Mouse (Mus musculus): ENCODE measurements around the gene Kdf1.
A peak's percentile ranks its signal among the peaks of the same experiment; 100 is the strongest.

The Kdf1 gene

DNA sequence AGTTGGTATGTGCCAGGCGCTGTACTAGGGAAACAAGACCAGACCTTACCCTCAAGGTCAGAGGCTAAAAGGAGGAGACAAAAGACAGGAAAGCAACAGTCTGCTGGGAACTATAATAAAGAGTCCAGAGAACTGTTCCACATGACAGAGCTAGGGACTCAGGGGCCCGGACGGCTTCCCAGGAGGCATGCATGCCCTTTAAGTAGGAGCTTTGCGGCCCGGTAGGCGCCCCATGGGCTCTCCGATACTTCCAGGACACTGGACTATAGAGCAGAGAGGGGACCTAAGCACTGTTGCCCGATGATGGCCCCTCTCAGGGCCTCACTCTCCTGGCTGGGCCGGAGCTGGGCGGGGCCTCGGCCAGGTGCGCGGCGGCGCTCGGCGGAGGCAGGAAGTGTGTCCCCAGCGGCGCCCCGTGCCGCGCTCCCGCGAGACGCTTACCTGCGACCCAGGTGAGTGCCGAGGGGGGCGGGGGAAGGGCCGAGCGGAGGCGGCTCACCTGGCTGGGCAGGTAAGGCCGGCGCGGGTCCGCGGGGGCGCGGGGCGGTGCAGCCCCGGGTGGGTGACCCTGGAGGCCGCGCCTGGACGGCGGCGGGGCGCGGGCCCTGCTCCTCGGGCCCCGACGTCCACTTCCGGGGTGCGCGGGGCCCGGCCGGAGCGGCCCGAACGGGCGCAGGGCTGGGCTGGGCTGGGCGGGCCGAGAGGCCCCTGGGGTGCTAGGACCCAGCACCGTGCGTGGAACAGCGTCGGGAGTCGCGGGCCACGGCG is at the start of gene Kdf1:
TSS of gene Kdf1 (plus strand) at position 363 of the 768 bp plus-strand sequence.
- no peak for DNase-seq

DNA sequence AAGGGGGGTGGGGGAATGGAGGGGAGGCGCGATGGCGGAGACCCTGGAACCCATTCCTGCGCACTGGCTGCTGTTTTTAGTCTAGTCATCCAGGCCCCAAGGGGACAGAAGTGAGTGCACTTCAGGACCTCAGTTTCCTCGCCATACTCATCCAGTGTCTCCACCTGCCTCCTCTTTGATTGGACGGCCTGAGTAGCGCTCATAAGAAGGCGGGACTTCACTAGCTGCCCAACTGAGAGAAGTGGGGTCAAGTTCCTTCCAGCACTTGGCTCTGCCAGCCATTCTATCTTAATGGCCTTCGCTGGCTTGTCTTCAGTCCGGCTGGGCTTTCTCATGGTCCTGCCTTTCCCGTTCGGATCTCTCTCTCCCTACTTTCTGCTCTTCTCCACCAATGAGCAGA is 49.6 kb upstream of the Kdf1 start:
- DNase-seq, result no peak

DNA sequence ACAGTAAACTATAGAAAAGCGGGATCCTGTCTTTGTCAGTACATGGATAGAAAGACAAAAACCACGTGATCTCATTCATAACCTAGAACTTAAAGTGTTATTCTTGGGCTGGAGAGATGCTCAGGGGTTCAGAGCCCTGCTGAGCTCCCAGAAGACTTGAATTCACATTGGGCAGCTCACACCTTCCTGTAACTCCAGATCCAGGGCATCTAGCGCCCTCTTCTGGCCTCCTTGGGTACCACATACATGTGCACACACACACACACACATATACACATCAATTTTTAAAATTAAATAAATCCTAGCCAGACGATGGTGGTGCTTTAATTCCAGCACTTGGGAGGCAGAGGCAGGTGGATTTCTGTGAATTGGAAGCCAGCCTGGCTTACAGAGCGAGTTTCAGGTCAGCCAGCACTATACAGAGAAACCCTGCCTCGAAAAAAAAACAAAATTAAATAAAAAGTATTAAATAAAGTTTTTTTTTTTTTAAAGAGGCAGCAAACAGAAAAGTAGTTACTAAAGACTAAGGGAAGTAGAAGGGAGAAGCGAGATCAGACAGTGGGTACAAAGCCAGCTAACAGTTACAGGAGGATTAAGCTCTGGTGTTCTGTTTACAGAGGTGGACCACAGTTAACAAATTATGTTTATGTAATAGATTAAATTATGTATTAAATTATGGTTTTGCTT is 47.5 kb upstream of the Kdf1 start:
- no peak for DNase-seq

DNA sequence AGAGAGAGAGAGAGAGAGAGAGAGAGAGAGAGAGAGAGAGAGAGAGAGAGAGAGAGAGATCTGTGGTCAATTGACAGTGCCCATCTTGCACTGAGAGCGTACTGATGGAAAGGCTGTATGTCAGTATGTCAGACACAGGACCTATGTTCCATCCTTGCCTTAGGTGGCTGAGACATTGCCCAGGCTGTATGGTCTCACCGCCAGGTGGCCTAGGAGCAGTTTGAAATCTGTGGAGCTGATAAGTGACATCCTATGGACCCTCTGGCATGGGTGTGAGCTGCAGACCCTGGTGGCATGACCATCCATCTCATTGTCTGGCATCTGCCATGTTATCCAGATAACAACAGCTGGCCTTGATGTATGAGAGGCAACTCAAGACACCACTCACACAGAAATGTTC is 44.9 kb upstream of the Kdf1 start:
- no peak for DNase-seq

DNA sequence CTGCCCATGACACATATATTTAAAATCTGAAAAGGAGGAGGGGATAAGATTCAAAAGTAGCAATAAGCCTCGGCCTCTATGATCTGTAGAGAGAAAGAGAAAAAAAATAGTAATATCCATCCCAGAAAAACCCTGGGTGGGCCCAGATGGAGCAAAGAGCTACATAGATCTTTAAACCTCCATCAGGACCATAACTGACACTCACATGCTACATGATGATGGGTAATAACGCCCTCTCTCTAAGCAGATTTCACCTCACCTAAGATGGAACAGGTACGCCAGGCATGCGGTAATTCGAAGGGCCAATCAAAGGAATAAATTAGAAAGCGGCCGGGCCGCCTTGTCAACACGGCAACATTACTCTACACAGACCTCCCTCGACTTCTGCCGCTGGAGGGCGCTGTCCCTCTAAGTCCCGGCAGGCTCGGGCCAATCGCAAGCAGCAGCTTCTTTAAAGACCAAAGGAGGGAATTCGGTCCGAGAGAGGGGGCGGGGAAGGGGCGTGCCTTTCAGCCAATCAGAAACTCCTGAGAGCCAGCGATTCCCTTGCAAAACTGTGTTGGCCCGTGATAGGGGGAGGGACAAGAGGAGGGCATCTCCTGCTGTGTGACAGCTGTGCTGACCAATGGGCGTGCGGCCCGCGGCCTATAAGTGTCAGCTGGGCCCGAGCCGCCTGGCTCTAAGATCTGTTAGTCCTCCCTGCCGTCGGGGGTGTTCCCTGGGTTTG is 39.1 kb upstream of the Kdf1 start, which contains the start of gene Tent5b:
TSS of gene Tent5b (plus strand) at position 675 of the 727 bp plus-strand sequence.
- peak; percentile 99 for DNase-seq

DNA sequence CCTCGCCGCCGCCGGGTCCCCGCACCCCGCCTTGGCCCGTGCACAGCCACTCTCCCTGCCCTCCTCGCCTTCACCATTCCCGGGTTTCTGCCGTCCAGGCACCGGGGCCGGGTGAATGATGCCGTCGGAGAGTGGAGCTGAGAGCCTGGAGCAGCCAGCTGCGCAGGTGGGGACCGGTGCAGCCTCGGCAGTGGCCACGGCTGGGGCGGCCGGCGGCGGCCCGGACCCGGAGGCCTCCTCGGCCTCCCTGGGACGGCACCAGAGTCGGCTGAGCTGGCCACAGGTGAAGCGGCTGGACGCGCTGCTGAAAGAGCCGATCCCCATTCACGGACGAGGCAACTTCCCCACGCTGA is 38.6 kb upstream of the Kdf1 start:
- no peak for DNase-seq

DNA sequence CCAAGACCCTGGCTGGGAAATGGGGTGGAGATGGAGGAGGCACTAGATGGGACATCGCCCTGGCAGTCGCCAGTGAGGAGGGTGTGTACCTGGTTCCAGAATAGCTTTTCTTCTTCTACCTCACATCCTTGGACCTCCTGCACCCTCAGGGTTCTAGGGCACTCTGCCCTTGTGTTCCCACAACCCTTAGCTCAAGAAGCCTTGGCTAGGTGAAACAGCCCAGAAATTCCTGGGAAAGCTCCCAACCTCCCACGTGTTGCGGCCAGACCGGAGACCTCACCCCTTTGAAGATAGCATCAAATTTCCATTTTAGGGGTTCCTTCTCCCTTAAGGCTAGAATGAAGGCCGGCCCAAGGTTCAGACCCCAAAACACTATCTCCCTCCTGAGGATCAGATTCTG is 38.0 kb upstream of the Kdf1 start:
- no peak for DNase-seq

DNA sequence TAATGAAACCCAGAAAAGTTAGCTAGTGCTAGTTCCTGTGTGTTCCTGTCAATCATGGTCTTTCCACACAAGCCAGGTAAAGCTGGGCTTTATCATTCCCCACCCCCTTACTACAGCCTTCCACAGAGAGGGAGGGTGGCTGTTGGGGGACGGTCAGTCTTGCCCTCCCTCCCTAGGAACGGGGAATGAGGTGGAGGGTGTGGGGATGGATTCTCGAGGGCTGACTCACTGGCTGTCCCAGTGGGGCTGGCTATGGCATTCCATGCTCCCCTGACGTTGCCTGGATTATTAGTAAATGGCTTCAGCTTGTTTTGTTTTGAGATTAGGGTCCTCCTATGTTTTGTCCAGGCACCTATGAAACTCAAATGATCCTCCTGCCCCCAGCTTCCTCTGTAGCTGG is 37.3 kb upstream of the Kdf1 start:
- DNase-seq, result no peak

DNA sequence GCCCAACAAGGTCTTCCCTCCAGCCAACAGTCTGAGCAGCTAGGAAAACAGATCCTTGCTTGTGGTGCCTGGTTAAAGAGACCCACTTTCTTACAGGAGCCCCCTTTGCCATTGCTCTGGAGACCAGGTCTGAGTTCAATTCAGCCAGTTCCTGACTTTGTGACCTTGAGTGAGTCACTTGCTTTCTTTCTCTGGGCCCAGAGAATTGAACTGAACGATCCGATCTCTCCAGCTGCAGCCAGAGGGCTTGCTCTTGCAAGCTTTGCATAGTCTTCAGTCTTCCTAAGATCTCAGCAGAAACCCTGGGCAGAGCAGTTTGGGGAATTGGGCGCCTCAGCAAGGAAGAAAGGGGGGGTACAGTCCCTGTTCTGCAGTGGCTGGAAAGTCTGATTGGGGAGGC is 36.3 kb upstream of the Kdf1 start:
- DNase-seq, result no peak

DNA sequence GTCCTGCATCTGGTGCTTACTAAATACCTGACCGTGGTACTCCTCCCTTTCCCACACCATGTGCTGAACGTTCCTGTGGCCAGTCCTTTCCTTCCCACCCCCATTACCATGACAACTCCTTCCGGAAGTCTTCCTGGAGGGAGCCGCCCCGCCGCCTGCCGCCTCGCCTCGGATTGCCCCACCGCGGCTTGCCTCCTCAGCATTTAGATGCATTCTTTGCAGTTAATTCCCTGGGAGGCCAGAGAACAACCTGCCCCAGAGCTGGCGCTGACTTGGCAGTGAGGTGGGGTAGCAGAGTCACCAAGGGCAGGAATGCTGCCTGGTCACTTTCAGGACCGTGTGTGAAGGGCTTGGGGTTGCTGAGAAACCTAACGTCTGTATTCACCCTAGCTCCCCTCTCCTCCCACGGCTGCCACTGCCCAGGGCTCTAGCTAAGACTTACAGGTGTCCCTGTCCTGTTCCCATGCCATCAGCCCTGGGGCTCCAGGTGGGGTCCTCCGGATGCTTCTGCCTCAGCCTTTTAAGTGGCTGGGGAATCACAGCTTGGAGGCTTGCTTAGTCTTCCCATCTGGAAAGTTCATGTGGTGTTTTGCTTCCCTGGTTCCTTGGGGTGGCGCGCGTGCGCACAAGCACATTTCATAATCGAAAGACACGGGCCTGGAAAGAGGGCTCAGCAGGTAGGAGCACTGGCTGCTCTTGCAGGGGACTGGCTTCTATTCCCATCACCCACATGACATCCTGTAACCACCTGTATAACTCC is 34.3 kb upstream of the Kdf1 start:
- no peak for DNase-seq

DNA sequence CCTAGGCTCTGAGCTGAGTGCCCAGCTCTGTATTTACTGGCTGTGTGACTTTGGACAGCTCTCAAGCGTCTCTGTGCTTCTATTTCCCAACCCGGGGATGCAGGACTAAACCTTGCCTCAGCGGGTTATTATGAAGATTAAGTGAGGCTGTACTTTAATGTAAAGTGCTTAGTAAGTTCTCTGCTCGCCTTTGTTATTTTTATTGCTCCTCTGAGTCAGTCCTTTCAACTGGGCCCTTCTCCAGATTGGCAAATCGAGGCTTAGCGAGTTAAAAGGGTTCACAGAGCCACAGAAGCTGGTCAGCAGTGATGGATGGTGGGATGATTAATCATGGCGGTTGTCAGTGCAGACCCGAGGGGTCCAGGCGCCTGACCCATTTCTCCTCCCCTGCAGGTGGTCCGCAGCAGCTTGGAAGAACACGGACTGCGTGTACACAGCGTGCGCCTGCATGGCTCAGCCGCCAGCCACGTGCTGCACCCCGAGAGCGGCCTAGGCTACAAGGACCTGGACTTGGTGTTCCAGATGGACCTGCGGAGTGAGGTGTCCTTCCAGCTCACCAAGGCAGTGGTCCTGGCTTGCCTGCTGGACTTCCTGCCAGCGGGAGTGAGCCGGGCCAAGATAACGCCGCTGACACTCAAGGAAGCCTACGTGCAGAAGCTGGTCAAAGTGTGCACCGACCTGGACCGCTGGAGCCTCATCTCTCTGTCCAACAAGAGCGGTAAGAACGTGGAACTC is 32.9 kb upstream of the Kdf1 start:
- no peak for DNase-seq

DNA sequence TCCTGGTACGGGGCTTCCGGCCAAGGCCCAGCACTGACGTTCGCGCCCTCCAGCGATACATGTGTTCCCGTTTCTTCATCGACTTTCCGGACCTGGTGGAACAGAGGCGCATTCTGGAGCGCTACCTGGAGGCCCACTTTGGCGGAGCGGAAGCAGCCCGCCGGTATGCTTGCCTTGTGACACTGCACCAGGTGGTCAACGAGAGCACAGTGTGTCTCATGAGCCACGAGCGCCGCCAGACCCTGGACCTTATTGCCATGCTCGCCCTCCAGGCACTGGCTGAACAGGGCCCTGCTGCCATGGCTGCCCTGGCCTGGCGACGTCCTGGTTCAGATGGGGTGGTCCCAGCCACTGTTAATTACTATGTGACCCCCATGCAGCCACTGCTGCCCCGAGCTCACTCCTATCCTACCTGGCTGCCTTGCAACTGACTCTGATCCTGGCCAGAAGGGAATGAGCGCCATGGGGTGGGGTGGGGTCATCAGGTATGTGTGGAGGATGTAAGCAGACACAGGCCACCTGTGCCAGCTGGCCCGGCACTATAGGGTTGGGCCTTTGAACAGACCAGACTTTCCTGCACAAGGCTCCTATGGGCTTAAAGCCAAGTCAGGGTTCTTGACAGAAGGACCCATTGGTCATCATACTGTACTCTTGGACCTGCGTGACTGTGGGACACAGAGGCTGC is 31.9 kb upstream of the Kdf1 start:
- no peak for DNase-seq

DNA sequence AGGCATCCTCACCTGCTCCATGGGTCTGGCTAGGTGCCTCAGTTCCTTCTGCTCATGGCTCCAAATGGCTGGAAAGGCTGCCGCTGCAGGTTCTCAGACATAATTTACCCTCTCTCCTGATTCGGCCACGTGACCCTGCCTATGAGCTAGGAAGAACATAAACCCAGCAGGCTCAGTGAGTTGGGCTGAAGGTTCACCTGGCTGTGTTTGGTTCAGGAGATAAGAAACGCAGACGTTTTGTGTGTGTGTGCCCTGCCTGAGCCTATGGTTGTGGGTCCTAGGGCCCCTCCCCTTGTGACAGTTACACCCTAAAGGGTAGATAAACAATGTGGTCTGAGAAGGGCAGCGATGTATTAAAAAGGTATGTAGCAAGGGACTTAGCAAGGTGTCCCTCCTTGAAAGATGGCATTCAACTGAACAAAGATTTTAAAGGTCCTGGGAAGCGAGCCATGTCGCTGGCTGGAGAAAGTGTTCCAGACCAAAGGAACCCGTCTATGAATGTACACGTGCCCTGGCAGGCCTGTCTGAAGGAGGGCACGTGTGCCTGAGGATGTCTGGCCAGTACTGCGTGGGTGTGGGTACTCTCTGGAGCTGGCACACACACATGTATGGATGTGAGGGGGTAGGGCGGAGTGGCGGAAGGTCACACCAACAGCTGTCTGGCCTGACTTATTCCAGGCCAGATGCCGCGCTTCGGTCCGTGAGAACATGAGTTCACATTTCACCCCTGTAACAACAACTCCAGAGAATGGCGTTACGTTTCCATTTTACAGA is 30.0 kb upstream of the Kdf1 start:
- no peak for DNase-seq

DNA sequence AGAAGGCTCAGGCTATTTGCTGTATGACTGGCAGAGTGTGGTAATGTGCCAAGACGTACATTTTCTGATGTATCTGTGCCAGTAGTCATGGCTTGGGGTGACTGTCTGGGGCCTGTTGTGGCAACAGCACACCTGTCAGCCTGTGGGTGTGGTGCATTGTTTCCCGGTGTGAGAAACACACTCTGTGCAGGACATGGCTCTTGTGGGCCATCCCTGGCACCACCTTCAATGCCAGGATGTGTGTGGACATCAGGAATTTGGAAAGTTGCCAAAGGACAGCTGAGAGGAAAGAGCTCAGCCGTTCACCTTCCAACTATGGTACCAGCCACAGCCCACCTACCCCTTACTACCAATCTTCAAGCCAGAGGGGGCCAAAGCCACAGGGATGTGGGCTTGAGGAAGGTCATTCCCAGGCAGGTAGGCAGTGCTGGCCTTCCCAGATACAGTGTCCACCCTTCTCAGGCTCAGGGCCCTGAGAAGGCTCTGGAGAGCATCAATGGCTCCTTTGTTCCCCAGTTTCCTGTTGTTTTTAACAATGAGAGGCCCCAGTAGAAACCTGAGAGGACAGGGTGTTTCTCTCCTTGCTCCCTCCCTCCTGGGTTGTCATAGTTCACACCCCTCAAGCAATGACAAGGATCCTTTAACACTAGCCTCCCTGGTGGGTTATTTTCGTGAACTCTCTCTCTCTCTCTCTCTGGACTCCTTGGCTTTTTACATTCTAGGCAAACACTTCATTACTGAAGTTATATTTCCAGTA is 29.1 kb upstream of the Kdf1 start:
- no peak for DNase-seq

DNA sequence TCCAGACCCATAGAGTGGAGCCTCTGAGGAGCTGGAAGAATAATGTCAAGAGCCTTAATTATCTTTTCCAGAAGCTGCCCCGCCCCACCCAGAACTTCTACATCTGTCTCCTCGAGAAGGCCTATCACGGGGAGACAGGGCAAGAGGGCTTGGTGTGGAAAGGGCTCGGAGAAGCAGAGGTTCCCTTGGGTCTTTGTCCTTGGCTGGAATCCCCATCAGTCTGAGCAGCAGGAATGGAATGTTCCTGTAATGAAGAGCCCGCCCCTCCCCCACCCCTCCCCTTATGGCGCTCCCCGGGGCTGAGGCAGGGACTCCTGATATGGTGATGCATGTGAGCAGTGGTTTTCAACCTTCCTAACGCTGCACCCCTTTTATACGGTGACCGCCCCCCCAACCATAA is 27.0 kb upstream of the Kdf1 start:
- no peak for DNase-seq

DNA sequence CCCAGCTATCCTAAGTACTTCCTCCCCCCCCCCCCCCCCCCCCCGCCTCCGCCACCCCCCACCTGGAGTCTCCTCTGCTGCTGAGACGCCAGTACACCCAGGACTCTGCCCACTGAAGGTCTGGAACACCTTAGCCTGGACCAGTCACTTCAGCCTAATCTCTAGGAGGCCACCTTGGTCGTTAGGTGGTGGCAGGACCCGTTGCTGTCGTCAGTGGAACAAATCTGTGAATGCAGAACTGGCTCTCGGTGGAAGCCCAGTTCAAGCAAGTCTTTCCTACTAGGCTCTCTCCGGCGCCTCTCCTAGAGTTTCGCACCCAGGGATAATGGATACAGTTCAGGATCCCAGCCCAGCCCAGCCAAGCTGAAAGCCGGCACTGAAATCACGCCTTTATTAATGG is 24.9 kb upstream of the Kdf1 start:
- DNase-seq, result no peak

DNA sequence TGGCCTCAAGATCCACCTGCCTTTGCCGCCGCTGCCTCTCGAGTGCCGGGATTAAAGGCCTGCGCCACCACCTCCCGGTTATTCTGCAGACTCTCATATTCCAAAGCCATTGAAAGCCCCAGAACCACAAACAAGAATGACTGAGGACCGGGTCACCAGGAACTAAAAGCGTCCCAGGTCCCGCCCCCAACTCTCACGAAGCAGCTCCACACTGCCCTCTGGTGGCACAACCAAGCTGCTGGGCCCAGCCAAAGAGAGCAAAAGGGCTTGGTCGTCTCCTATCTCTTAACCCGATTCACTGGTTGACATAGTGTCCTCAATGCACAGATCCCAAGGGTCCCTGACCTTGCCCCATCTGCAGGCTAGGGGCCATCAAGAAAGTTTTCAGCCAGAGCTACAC is 24.3 kb upstream of the Kdf1 start:
- peak; percentile 73 for DNase-seq

DNA sequence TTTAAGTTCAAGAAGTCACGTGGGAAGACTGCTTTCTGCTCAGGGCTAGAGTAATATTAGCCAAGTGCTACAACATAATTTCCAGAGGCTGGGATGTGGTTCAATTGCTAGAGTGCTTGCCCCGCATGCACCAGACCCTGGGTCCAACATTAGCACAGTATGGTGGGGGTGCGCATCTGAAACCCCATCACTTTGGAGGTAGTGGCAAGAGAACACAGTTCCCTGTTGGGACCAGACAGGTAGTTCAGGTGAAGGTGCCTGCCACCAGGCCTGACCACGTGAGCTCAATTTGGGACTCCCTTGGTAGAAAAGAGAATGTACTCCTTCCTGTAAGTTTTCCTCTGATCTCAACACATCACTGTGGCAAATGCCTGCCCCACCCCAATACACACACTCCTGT is 23.9 kb upstream of the Kdf1 start:
- DNase-seq, result no peak

DNA sequence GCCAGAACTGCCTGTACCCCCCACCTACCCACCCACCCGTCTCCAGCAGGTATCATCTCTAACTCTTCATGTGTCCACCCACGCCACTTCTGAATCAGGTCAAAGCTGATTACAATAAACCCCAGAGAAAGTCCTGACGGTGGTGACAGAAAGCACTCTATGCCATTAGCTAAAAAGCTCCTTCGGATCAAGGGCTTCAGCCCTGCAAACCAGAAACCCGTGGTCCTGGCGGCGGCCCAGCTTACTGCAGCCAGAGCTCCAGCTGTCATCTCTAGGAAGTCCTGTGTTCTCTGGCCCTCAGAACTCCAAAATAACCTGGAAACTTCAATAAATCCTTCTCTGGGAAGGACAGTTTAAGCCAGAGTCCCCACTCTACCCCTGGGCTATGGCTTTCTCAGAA is 23.1 kb upstream of the Kdf1 start:
- no peak for DNase-seq

DNA sequence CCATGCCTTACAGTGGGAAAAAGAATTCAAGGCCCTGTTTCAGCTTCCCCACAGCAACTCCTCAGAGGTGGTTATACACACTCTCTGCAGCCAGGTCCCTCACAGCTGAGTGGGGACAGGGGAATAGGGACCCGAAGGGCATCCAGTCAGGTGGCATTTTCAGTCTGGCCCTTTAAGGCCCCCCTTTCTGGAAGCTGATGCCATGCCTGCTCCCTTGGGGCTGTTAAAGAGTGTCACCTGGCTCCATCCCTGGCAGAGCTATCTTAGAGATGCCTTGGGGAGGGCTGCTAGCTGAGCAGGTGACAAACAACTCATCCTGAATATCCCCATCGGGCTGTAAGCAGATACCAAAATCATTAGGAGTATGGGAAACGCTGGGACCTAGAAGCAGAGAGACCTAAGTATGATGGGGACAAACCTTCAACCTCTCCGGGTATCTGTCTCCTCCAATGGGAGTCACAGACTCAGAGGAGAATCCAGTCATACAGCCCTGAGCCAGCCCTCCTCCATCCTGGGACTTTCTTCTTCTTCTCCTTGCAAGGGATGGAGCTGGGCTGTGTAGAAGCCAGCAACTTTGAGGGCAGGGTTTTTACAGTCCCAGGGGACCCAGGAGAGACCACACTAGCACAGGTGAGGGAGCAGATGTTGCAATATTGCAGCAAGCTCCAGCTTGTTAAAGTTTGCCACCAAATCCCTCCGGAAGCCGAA is 21.9 kb upstream of the Kdf1 start:
- DNase-seq, result no peak
